In the genomic region with DNA sequence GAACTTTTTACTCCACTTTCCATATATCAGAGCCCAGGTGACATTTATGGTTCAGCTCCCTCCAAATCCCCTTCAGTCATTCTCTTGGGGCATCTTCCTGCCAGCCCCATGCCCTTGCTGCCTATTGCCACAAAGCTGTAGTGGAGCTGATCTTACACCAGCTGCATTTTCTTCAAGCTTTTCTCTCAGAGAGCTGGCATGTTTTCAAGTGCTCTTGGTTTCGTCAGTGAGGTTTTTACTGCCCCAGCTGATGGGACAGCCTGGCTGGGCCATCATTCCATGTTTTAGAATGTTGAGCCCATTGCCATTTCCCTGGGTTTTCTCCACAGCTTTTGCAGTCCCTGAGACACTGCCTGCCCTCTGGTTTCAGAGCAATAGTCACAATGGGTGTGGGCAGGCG, we compare ENCODE assay signal across 17 mouse cellular contexts.
"Had no signal": no experiment of that assay in that cellular context is flagged by ENCODE, and none has a peak within 500 bp of the region (broad histone marks: within the 10 kb centered on the region; RNA-seq: fewer than 3 reads in every experiment).

No protein-coding gene starts in this region.

- ATAC-seq: hindbrain, embryonic 16.5 days; inflammation-experienced regulatory T-cells, adult 6 months; intestine, embryonic 15.5 days; intestine, postnatal 0 days; liver, embryonic 12.5 days had no signal

- DNase-seq: gastrocnemius, adult 2 months; gastrocnemius, postnatal 10 days; gastrocnemius, postnatal 25 days; heart, adult 18-20 months; heart, postnatal 10 days; heart, postnatal 4 days; kidney, adult 18-20 months; kidney, adult 8-10 months; kidney, postnatal 10 days; kidney, postnatal 25 days; kidney, postnatal 4 days; layer of hippocampus, postnatal 36 days had no signal
